Mouse (Mus musculus) spleen, adult 2 months (tissue): ENCODE results near the gene Nt5c1a. TPM values are rescaled to one million over a fixed set of nuclear protein-coding genes. Genes with fewer than 3 reads are reported as not detected.

Source experiments
- DNase-seq, 2 experiments: peaks; one replicate each; pipeline versions ENCODE4 v3.0.0 to v3.0.0-alpha.2; 2012 to 2021; ENCODE audit warnings: low spot score in 2 of 2, low read depth in 1 of 2
- H3K27ac ChIP-seq: fragments of 200-500 bp; 2 replicates; pipeline ENCODE4 v1.5.1; 2012; ENCODE audit warnings: low read length, inconsistent platforms; ENCODE audit not compliant: insufficient read depth
- H3K27me3 ChIP-seq: fragments of 200-500 bp; 2 replicates; pipeline ENCODE4 v1.6.1; 2012; ENCODE audit warnings: mild to moderate bottlenecking, moderate library complexity, low read length, inconsistent platforms; ENCODE audit not compliant: control insufficient read depth, insufficient read depth
- H3K36me3 ChIP-seq: fragments of 200-500 bp; 2 replicates; pipeline ENCODE4 v1.6.1; 2012; ENCODE audit warnings: mild to moderate bottlenecking, low read length, inconsistent platforms; ENCODE audit not compliant: control insufficient read depth, insufficient read depth
- H3K4me1 ChIP-seq: fragments of 200-500 bp; 2 replicates; pipeline ENCODE4 v1.6.1; 2011; ENCODE audit warnings: inconsistent platforms; ENCODE audit not compliant: control insufficient read depth, insufficient read depth, insufficient read length
- H3K4me3 ChIP-seq: fragments of 200-500 bp; 2 replicates; pipeline ENCODE4 v1.5.1; 2011; ENCODE audit warnings: mild to moderate bottlenecking, inconsistent platforms; ENCODE audit not compliant: insufficient read depth, insufficient read length; ENCODE audit errors: extremely low read depth
- CTCF ChIP-seq: fragments of 200-500 bp; IDR thresholded peaks from 2 replicates; pipeline ENCODE4 v1.5.1; 2011; ENCODE audit warnings: mild to moderate bottlenecking, inconsistent platforms; ENCODE audit not compliant: insufficient read depth, insufficient read length, insufficient replicate concordance; ENCODE audit errors: extremely low read depth
- POLR2A ChIP-seq: fragments of 200-500 bp; IDR thresholded peaks from 2 replicates; pipeline ENCODE4 v1.6.1; 2011; ENCODE audit warnings: low read depth, low read length, inconsistent platforms
- WGBS: fragments of 180-500 bp; shearing (Covaris S2); methylation state at CpG from one replicate; pipeline ENCODE4 v1.1.7; 2018; 5-methylcytosine and 5-hydroxymethylcytosine counted together
- polyA plus RNA-seq: library from polyadenylated mRNA; depleted of rRNA; stranded (reverse); fragments of >200 nt; gene quantifications from 2 replicates; pipeline ENCODE4 v1.2.3, GENCODE M21; 2012

Nt5c1a gene
- polyA plus RNA-seq, 1 experiment, result not detected

GRCm38 (mm10) chr4:123225718-123226403 is 24.6 kb downstream of the Nt5c1a start:
- 77% methylated on average over 10 of the region's 10 CpGs for WGBS
- Histone ChIP-seq H3K27ac (no peak overlapping the region), H3K27me3 (no peaks in the 10 kb centered on the region), H3K4me1 (0 out of 2 replicates have a peak, but pooled peaks cover 3% of the 10 kb centered on the region), H3K4me3 (no peak overlapping the region), H3K36me3 (no peaks in the 10 kb centered on the region)
- DNase-seq, result no peak
- no peak for TF ChIP-seq POLR2A
- no peak for TF ChIP-seq CTCF

- no peaks in the 10 kb centered on the region for H3K36me3 ChIP-seq
- H3K27me3 ChIP-seq, result no peaks in the 10 kb centered on the region
- 75% methylated on average over 4 of the region's 4 CpGs for WGBS
These were observed 26.4 kb downstream of the Nt5c1a start for GRCm38 (mm10) chr4:123227707-123228106.

GRCm38 (mm10) chr4:123228270-123228669 is 27.0 kb downstream of the Nt5c1a start:
- 16% methylated on average over 2 of the region's 2 CpGs for WGBS
- no peak for DNase-seq
- Histone ChIP-seq H3K4me3 (no peak overlapping the region), H3K27me3 (no peaks in the 10 kb centered on the region), H3K4me1 (peaks cover 7% of the 10 kb centered on the region; the same call in 1 of the 2 replicates), H3K36me3 (no peaks in the 10 kb centered on the region), H3K27ac (no peak overlapping the region)
- TF ChIP-seq POLR2A, result no peak
- TF ChIP-seq CTCF, result no peak

More at GRCm38 (mm10) chr4:123227707-123228106, 26.4 kb downstream of the Nt5c1a start:
- TF ChIP-seq POLR2A, result no peak
- TF ChIP-seq CTCF, result no peak
- Histone ChIP-seq H3K4me3 (no peak overlapping the region), H3K27ac (no peak overlapping the region), H3K4me1 (peaks cover 3% of the 10 kb centered on the region; the same call in 1 of the 2 replicates)
- DNase-seq, result no peak

GRCm38 (mm10) chr4:123229166-123229565 is 27.9 kb downstream of the Nt5c1a start:
- no peaks in the 10 kb centered on the region for H3K27me3 ChIP-seq
- WGBS, result 89% methylated on average over 11 of the region's 11 CpGs
- TF ChIP-seq CTCF (no peak), POLR2A (no peak)
- no peak overlapping the region for H3K4me3 ChIP-seq
- peaks cover 9% of the 10 kb centered on the region for H3K4me1 ChIP-seq
- H3K36me3 ChIP-seq, result no peaks in the 10 kb centered on the region
- no peak overlapping the region for H3K27ac ChIP-seq
- DNase-seq, result no peak

GRCm38 (mm10) chr4:123232841-123233240 is 31.5 kb downstream of the Nt5c1a start:
- WGBS, result 34% methylated on average over 3 of the region's 3 CpGs

GRCm38 (mm10) chr4:123233492-123234084 is 32.3 kb downstream of the Nt5c1a start, which contains the start of gene Heyl:
Gene Heyl (plus strand): TSS chr4:123233556.
- no peak within 1 kb of the TSS for H3K27ac ChIP-seq
- WGBS, result 6% methylated on average over 52 of the region's 52 CpGs

More at GRCm38 (mm10) chr4:123232841-123233240, 31.5 kb downstream of the Nt5c1a start:
- no peaks in the 10 kb centered on the region for H3K36me3 ChIP-seq
- H3K27ac ChIP-seq, result no peak overlapping the region
- no peak overlapping the region for H3K4me3 ChIP-seq
- H3K4me1 ChIP-seq, result peaks cover 14% of the 10 kb centered on the region
- DNase-seq, result no peak
- no peaks in the 10 kb centered on the region for H3K27me3 ChIP-seq
- TF ChIP-seq CTCF, result no peak
- TF ChIP-seq POLR2A, result no peak

More at GRCm38 (mm10) chr4:123233492-123234084, 32.3 kb downstream of the Nt5c1a start, which contains the start of gene Heyl:
- DNase-seq, result peak in 1 of 2 experiments; percentile 39
- Histone ChIP-seq H3K27me3 (no peaks in the 10 kb centered on the region), H3K36me3 (no peaks in the 10 kb centered on the region), H3K4me1 (peaks cover 14% of the 10 kb centered on the region), H3K4me3 (peak within 1 kb of the TSS; percentile 8; the same call in 1 of the 2 replicates)
- TF ChIP-seq CTCF, result no peak
- no peak for TF ChIP-seq POLR2A
